Mouse (Mus musculus): ENCODE measurements around the gene Tbxas1.

The Tbxas1 gene

GRCm38 (mm10) chr6:38961427-38962033, 86.3 kb downstream of the Tbxas1 start:
- no peak for DNase-seq (ENCODE audit: low spot score)

GRCm38 (mm10) chr6:38966839-38967238, 91.6 kb downstream of the Tbxas1 start:
- no peak for DNase-seq (ENCODE audit: low spot score)

GRCm38 (mm10) chr6:38967288-38967687, 92.1 kb downstream of the Tbxas1 start:
- no peak for DNase-seq (ENCODE audit: low spot score)

GRCm38 (mm10) chr6:38967988-38968387, 92.8 kb downstream of the Tbxas1 start:
- no peak for DNase-seq (ENCODE audit: low spot score)

DNA sequence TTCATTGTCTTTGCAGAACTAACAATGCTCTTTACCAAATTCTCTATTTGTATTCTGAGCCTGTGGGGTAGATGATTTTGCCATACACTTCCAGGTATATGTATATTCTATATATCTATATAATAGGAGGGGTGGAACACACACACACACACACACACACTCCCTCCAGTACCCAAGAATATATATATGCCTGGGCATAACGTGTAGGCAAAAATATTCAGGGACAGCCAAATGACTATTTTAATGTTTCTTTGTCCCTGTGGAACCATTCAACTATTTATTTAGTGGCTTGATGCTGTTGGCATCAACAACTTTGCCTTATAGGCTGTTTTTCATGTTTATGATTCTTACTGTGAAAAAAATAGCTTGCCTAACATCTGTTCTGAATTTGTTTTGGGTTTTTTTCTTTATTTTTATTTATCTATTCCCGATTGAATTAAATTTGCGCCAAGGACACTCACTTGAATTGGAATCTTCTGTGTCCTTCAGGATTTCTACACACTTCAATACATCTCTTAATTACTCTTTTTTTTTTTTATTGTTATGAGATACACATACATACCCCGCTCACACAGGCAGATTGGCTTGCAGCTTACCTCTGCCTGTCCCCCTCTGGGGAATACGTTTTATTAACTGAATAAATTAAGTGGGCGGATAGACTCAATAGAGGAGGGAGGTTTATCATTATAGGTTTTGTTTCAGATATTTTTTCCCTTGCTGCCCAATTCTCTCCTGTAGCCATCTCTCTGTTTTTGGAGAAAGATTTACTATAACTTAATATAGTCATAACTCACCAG, 94.9 kb downstream of the Tbxas1 start:
- no peak for DNase-seq (ENCODE audit: low spot score)

- DNase-seq (ENCODE audit: low spot score) = no peak
Observed at GRCm38 (mm10) chr6:38970759-38971158, 95.6 kb downstream of the Tbxas1 start.

GRCm38 (mm10) chr6:38972826-38973225, 97.6 kb downstream of the Tbxas1 start:
- DNase-seq (ENCODE audit: low spot score) = no peak

- DNase-seq (ENCODE audit: low spot score) = no peak
Observed at GRCm38 (mm10) chr6:38973441-38974161, 98.4 kb downstream of the Tbxas1 start.

GRCm38 (mm10) chr6:38974162-38974525, 98.9 kb downstream of the Tbxas1 start:
- no peak for DNase-seq (ENCODE audit: low spot score)

DNA sequence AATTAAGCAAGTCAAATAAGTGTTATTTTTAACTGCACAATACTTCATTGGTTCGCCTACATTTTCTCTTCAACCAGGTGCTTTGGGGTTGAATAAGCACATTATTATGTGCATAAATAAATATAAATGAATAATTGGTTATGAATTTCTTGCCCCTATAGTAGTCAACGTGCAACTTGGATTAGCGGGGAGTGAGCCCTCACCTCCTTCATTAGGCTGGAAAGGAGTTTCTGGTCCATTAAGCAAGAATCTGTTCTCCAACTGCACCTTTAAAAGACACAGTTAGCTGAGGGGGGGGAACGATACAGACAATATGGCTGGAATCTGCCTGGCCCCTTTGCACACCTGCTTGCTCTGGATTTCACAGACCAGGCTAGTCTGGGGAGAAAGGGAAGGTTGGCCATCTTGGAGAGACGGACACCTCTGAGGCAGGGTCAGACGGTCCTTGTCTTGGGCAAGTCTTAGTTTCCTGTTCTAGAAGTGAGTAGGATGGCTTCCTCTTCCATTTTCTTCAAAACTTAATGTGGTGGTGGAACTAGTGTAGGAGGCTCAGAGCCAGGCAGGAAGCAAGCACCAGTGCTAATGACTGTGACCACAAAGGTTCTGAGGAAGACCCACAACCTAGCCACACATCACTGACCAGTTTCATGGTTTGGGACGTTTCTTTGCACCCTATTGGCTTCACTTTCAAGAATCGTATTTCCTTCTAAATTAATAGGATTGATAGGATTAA, 99.5 kb downstream of the Tbxas1 start:
- DNase-seq (ENCODE audit: low spot score) = no peak

- no peak for DNase-seq (ENCODE audit: low spot score)
Observed at GRCm38 (mm10) chr6:38975866-38976265, 100.7 kb downstream of the Tbxas1 start.

- no peak for DNase-seq (ENCODE audit: low spot score)
Observed at GRCm38 (mm10) chr6:38976355-38976754, 101.2 kb downstream of the Tbxas1 start.

- DNase-seq (ENCODE audit: low spot score) = no peak
Observed at GRCm38 (mm10) chr6:38980921-38981715, 105.9 kb downstream of the Tbxas1 start.

DNA sequence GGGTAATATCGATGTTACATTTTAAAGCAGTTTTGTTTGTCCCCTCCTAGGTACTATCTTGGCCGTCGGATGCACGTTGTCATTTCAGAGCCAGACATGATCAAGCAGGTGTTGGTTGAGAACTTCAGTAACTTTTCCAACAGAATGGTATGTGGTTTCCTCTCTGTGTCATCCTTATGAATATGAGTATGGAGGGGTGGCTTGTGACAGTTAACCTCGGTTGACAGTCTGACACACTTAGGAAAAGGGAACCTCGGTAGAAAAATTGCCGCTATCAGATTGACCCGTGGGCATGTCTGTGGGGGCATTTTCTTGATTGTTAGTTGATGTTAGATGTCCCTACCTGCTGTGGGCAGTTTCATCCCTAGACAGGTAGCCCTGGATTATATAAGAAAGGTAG, 106.9 kb downstream of the Tbxas1 start:
- no peak for DNase-seq (ENCODE audit: low spot score)

DNA sequence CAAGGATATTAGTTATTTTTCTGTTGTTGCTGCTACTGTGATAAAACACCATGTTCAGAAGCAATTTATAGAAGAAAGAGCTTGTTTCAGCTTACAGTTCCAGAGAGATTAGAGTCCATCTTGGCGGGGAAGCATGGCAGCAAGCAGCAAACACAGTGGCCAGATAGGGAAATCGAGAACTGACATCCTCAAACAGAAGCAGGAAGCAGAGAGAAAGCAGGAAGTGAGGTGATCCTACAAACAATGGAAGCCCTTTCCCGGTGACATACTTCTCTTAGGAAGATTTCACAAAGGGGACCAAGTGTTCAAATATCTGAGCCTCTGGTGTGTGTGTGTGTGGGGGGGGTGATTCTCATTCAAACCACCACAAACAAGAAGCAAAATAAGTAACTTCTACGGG, 107.5 kb downstream of the Tbxas1 start:
- no peak for DNase-seq (ENCODE audit: low spot score)

DNA sequence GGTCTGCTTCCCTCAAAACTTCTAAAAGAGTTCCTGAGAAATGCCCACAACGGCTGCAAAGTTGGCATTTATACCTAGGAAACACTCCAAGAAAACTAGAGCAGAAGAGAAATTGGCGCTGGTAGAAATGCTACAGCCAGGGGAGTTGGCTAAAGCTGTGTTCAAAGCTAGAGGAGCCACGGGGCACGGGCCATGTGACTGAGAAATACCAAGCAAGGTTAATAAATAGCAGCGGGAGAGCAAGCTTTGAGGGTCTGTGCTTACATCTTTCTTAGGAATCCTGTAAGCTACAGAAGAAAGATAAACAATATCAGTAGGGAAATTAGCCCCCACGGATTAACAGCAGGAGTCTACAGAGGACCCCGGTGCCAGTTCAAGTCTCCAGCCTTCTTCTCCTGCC, 107.9 kb downstream of the Tbxas1 start:
- DNase-seq (ENCODE audit: low spot score) = no peak

DNA sequence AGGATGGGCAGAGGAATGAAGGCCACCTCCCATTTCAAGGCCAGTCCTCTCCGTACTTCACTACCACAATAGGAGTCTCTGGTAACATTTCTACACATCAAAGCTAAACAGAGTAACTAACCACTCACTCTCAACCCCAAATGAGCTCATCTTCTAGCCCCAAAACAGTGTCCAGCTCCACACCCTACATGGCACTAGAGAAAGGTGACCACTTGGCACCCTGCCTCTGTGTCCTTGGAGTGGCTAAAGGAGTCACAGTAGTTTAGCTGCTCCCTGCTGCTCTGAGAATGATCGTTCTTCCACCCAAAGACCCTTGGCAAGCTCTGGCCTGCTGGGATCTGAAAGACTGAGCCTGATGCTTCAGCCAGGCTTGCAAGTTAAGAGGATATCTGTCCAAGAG, 109.4 kb downstream of the Tbxas1 start:
- no peak for DNase-seq (ENCODE audit: low spot score)

DNA sequence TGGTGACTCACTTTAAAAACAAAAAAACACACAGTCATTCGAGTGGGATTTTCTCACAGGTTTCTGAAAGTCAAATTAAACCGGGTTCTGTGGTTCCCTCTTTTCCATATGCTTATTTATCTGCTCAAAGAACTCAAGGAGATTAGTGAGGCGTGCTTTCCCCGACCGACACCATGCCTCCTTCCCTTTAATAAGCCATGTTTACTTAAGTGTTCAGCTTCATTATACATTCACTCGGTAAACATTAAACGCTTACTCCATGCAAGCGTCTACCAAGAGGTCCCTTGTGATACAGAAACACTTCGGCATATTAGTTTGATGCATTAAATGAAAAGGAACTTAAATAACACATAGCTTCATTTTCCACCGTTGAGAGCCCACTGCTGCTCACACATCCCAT, 111.4 kb downstream of the Tbxas1 start:
- no peak for DNase-seq (ENCODE audit: low spot score)

DNA sequence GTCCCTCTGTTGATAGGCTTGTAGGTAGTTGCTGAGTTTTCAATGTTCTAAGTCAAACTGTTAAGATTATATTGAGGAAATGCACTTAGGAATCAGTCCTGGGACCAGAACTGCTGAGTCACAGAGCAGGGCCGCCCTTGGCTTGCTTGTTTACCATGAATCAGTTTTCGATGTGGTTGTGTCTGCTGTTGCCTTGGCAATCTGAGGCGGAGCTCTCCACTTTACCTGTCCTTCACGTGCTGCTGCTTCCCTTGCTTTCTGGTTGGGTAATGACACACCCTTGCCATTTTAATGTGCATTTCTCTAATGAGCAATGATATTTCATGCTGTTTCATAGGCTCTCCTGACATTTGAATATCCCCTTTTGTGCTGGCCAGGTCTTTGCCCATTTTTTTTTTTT, 116.8 kb downstream of the Tbxas1 start:
- no peak for DNase-seq (ENCODE audit: low spot score)

DNA sequence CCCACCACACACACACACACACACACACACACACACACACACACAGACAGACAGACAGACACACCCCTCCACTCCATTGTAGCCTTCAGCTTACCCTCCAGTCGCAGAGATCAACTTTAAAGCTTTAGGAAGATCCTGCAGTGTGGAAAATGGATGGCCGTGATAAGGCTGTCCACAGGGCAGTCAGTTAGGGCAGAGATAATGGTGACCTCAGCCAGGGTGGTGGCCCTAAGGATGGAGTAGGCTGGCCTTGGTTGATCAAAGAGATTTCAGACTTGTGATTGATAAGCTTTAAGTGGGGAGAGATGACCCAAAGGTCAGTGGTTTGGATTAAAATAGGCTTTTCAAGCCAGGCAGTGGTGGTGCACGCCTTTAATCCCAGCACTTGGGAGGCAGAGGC, 120.6 kb downstream of the Tbxas1 start:
- no peak for DNase-seq (ENCODE audit: low spot score)

GRCm38 (mm10) chr6:38997838-38998237, 122.6 kb downstream of the Tbxas1 start:
- DNase-seq (ENCODE audit: low spot score) = no peak

DNA sequence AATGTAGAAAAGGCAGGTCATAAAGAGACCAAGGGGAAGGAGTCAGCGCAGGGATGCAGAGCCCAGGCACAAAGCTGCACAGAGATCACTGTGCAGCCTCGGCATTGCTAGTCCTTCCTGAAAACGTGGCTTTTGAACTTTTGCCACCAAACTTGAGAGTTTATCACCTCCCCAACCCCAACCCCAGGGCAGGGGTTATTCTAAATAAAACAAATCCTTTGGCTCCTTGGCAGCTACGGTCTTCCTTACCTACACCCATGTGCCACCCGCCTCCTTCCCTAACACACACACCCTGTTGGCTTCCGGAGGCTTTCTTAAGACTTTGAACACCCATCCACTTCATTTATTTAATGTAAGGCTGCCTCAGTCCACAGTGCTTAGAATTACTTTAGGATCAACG, 127.9 kb downstream of the Tbxas1 start:
- no peak for DNase-seq (ENCODE audit: low spot score)

All from urinary bladder, postnatal 10 days (tissue).